ENCODE assay signal across 8 mouse cellular contexts in genomic region chr7:99474836-99475561, GRCm38 (mm10). TPM values are rescaled to one million over a fixed set of nuclear protein-coding genes. Genes with fewer than 3 reads are reported as not detected.
DNase-seq lines count a peak whose midpoint lies in the region; ATAC-seq and TF ChIP-seq lines count a peak whose summit lies in the region.

No protein-coding gene starts in this region.

- no peak for TF ChIP-seq POLR2A in cerebellum, adult 2 months (IDR thresholded peaks at IDR 0.05; ENCODE audit: borderline replicate concordance, insufficient read depth, low read length)

- H3K36me3 ChIP-seq in liver, embryonic 12.5 days: peaks cover 83% of the 10 kb centered on the region
- peaks cover 35% of the 10 kb centered on the region for H3K36me3 ChIP-seq in midbrain, embryonic 15.5 days (replicated peaks)

- peak overlapping the region; percentile 12; the same call in 1 of the 2 replicates for H3K27ac ChIP-seq in cerebellum, adult 2 months (ENCODE audit: insufficient read depth, low read length)
- H3K27ac ChIP-seq in liver, embryonic 12.5 days: peak overlapping the region; percentile 75
- H3K27ac ChIP-seq in midbrain, embryonic 15.5 days: peak overlapping the region; percentile 72

- H3K9me3 ChIP-seq in liver, embryonic 12.5 days (replicated peaks): no peaks in the 10 kb centered on the region
- H3K9me3 ChIP-seq in midbrain, embryonic 15.5 days: no peaks in the 10 kb centered on the region

- H3K4me2 ChIP-seq in liver, embryonic 12.5 days: peak overlapping the region; percentile 44
- no peak overlapping the region for H3K4me2 ChIP-seq in midbrain, embryonic 15.5 days

- H3K27me3 ChIP-seq in cerebellum, adult 2 months (ENCODE audit: control insufficient read depth, insufficient read depth, low read length): no peaks in the 10 kb centered on the region
- H3K27me3 ChIP-seq in liver, embryonic 12.5 days (replicated peaks): peaks cover 16% of the 10 kb centered on the region
- no peaks in the 10 kb centered on the region for H3K27me3 ChIP-seq in midbrain, embryonic 15.5 days (replicated peaks)

- 42% methylated on average over 12 of the region's 12 CpGs for WGBS in cerebellum, adult 2 months
- WGBS in liver, embryonic 12.5 days (ENCODE audit: insufficient replicate concordance): 35% methylated on average over 12 of the region's 12 CpGs
- 31% methylated on average over 12 of the region's 12 CpGs for WGBS in midbrain, embryonic 15.5 days

- no peak overlapping the region for H3K4me3 ChIP-seq in cerebellum, adult 2 months (replicated peaks; ENCODE audit: insufficient read depth, low read depth, low read length)
- no peak overlapping the region for H3K4me3 ChIP-seq in liver, embryonic 12.5 days
- H3K4me3 ChIP-seq in midbrain, embryonic 15.5 days: no peak overlapping the region

- H3K4me1 ChIP-seq in cerebellum, adult 2 months (ENCODE audit: control insufficient read depth, insufficient read depth, low read length): peaks cover 15% of the 10 kb centered on the region
- peaks cover 65% of the 10 kb centered on the region for H3K4me1 ChIP-seq in liver, embryonic 12.5 days
- peaks cover 26% of the 10 kb centered on the region for H3K4me1 ChIP-seq in midbrain, embryonic 15.5 days

- peak; percentile 80 for ATAC-seq in liver, embryonic 12.5 days
- ATAC-seq in midbrain, embryonic 15.5 days (replicated peaks): peak; percentile 64

- no peak overlapping the region for H3K9ac ChIP-seq in liver, embryonic 12.5 days
- no peak overlapping the region for H3K9ac ChIP-seq in midbrain, embryonic 15.5 days

- no peak for DNase-seq in cerebellum, adult 2 months
- no peak for DNase-seq in cerebellum, adult 11 months
- peak; percentile 27 to 54 for DNase-seq in spleen, postnatal 10 days (ENCODE audit: low spot score in 2 of 2)
- DNase-seq in spleen, postnatal 14 days (ENCODE audit: low spot score in 2 of 2): no peak
- DNase-seq in adrenal gland, postnatal 4 days (ENCODE audit: low spot score in 2 of 2): no peak
- DNase-seq in urinary bladder, postnatal 25 days (ENCODE audit: low spot score): no peak

- no peak for TF ChIP-seq CTCF in cerebellum, adult 2 months (IDR thresholded peaks at IDR 0.05; ENCODE audit: borderline replicate concordance, insufficient read depth, low read depth, low read length)

RNA-seq across cellular contexts. Expression of gene Rps3, which starts 8.5 kb away (rescaled TPM):
- polyA plus RNA-seq in cerebellum, adult 2 months (2012; rRNA removed): 391 and 434 TPM in 2 replicates
- polyA plus RNA-seq in liver, embryonic 12.5 days (2016; fragmentation: Nextera tagmentation; extraction: Ambion mirVana): 688 TPM in 2 replicates
- 382 and 405 TPM in 2 replicates for polyA plus RNA-seq in midbrain, embryonic 15.5 days (2015; fragmentation: Nextera tagmentation; extraction: Ambion mirVana)
- total RNA-seq in adrenal gland, postnatal 4 days (2021): 100 to 1,000 TPM; 720 TPM

RNA-seq across cellular contexts. Expression of gene Klhl35, which starts 9.2 kb away (rescaled TPM):
- 1.1 and 1.4 TPM in 2 replicates for polyA plus RNA-seq in cerebellum, adult 2 months (2012; rRNA removed)
- 0.14 and 0.32 TPM in 2 replicates for polyA plus RNA-seq in liver, embryonic 12.5 days (2016; fragmentation: Nextera tagmentation; extraction: Ambion mirVana)
- polyA plus RNA-seq in midbrain, embryonic 15.5 days (2015; fragmentation: Nextera tagmentation; extraction: Ambion mirVana): 7.1 and 7.5 TPM in 2 replicates
- total RNA-seq in adrenal gland, postnatal 4 days (2021): 1 to 10 TPM; 2.1 to 3.6 TPM

Comparison
In these comparisons a context has a peak if more than half of its experiments do, and no peak if none do; other contexts are left out.
1. DNase-seq: peak in spleen, postnatal 10 days (2 of 2); none in cerebellum, adult 2 months (0 of 2), cerebellum, adult 11 months (single experiment), spleen, postnatal 14 days (0 of 2), adrenal gland, postnatal 4 days (0 of 2) and urinary bladder, postnatal 25 days (single experiment).
2. H3K27ac ChIP-seq: peak in every context shown above with its lines; median percentile 75 in liver, embryonic 12.5 days; 72 in midbrain, embryonic 15.5 days; 12 in cerebellum, adult 2 months.